Mouse (Mus musculus) testis, adult 2 months (tissue): ENCODE data around the gene 1600012H06Rik.

Experiments
- CTCF ChIP-seq: fragments of 200-500 bp; IDR thresholded peaks from 2 replicates; pipeline ENCODE4 v1.5.1; 2012; ENCODE audit warnings: low read depth, mild to moderate bottlenecking, inconsistent platforms, low read length, moderate library complexity; ENCODE audit not compliant: control insufficient read depth, insufficient read depth, insufficient replicate concordance
- POLR2A ChIP-seq: fragments of 200-500 bp; IDR thresholded peaks from 2 replicates; pipeline ENCODE4 v1.6.1; 2012; ENCODE audit warnings: low read depth, mild to moderate bottlenecking, inconsistent platforms, low read length, moderate library complexity; ENCODE audit not compliant: control insufficient read depth

DNA sequence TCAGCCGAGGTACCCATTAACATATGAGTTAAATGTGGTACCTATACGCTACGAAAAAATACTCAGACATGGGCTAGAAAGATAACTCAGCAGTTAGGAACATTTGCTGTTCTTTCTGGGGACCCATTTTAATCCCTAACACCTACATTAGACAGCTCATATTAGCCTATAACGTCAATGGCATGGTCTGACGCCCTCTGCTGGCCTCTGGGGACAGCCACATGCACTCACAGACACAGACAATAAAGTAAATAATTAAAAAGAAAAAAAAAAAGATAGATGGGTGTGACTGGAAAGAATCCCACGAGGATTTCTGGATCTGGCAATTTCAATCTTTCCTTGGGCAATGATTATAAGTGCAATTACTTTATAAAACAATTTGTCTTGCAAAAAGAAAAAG, 30.6 kb upstream of the 1600012H06Rik start:
- TF ChIP-seq CTCF, result peak; percentile 20; the same call in 1 of the 2 replicates
- TF ChIP-seq POLR2A, result no peak
